Mouse (Mus musculus) thymus, postnatal 10 days (tissue): Measurements from ENCODE around the gene Fbxo10.
"Not testable (repeated sequence)": the region's sequence is repeated elsewhere in the genome, so short reads cannot be mapped to it uniquely, and the experiment has no call there.

Experiments
- DNase-seq, 2 experiments: peaks; one replicate each; pipeline ENCODE4 v3.0.0; 2021; ENCODE audit warnings: low spot score in 2 of 2

Fbxo10 gene

GRCm38 (mm10) chr4:45005452-45005851, 79.0 kb downstream of the Fbxo10 start:
- DNase-seq: no peak

DNA sequence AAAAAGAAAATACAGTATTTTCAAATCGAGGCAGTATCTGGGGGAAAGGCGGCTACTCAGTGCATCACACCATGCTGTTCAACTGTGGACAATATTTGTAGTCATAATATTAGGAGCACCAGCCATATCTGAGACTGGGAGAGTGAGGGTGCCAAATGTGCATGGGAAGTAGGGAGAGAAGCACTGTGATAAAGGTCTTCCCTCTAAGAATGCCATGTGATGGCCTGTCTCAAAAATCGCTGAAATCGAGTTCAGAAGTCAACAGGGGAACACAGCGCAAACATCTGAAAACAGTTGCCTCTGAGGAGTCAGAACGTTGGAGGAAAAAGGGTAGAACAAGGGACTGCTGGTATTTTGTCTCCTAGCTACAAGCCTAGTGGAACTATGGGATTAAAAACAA, 84.4 kb downstream of the Fbxo10 start:
- no peak for DNase-seq

DNA sequence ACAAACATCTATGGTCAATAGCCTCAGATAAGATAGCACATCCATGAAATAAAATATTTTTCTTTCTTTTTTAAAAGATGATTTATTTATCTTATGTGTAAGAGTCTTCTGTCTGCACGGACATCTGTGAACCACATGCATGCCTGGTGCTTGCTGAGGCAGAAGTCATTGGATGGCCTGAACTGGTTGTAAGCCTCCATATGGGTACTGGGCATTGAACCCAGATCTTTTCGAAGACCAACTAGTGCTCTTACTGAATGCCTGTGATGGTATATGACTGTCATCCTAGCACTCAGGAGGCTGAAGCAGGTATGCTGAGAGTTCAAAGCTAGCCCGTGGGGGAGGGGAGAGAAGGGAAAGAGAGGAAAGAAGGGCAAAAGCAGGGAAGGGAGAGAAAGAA, 86.3 kb downstream of the Fbxo10 start:
- DNase-seq: no peak

DNA sequence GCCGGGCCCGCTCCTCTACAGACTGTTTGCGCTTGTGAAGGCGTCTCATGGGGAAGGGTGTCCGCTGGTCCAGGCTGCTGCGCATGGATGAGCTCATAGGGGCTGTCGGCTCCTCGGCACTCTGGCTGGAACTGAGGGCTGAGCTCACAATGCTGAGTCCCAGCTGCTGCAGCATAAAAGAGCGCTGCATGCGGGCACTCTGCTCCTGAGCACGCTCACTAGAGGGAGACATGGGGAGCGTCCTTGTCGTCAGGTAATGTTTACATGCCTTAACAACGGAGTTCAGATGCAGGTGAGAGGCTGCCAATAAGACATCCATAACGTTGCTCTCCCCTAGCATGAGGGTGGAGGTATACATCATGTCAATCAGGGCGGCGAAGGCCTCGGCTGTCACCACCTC, 89.6 kb downstream of the Fbxo10 start:
- DNase-seq: no peak

- DNase-seq: no peak
Measured at GRCm38 (mm10) chr4:44993847-44994246, 90.6 kb downstream of the Fbxo10 start.

GRCm38 (mm10) chr4:44993179-44993578, 91.2 kb downstream of the Fbxo10 start:
- DNase-seq: not testable (repeated sequence)

GRCm38 (mm10) chr4:44992330-44992729, 92.1 kb downstream of the Fbxo10 start:
- DNase-seq: not testable (repeated sequence)

- no peak for DNase-seq
Measured at GRCm38 (mm10) chr4:44990560-44990959, 93.8 kb downstream of the Fbxo10 start.
